Mouse (Mus musculus) lung, postnatal 10 days (tissue): ENCODE measurements around the gene Epb42.
"Not testable (repeated sequence)": the region's sequence is repeated elsewhere in the genome, so short reads cannot be mapped to it uniquely, and the experiment has no call there.

Source experiments
- DNase-seq: peaks from one replicate; pipeline ENCODE4 v3.0.0; 2021

The Epb42 gene

GRCm38 (mm10) chr2:121036733-121037341 is at the start of gene Epb42:
Gene Epb42, minus strand, starts transcription at chr2:121037072.
- no peak for DNase-seq

- DNase-seq, result peak; percentile 9
These were observed 48.8 kb upstream of the Epb42 start, which contains the start of gene Tgm5 for GRCm38 (mm10) chr2:121085480-121086185. Gene Tgm5, minus strand, starts transcription at chr2:121085841.

GRCm38 (mm10) chr2:121082626-121083025 is 45.8 kb upstream of the Epb42 start:
- no peak for DNase-seq

- DNase-seq, result no peak
These were observed 37.9 kb upstream of the Epb42 start for GRCm38 (mm10) chr2:121074747-121075146.

GRCm38 (mm10) chr2:121071871-121072270 is 35.0 kb upstream of the Epb42 start:
- peak; percentile 62 for DNase-seq

GRCm38 (mm10) chr2:121069506-121069905 is 32.6 kb upstream of the Epb42 start:
- no peak for DNase-seq

- DNase-seq, result no peak
These were observed 30.2 kb upstream of the Epb42 start for GRCm38 (mm10) chr2:121067116-121067515.

GRCm38 (mm10) chr2:121061315-121061714 is 24.4 kb upstream of the Epb42 start:
- no peak for DNase-seq

- no peak for DNase-seq
These were observed 21.1 kb upstream of the Epb42 start for GRCm38 (mm10) chr2:121057997-121058396.

- DNase-seq, result no peak
These were observed 19.0 kb upstream of the Epb42 start for GRCm38 (mm10) chr2:121055915-121056314.

GRCm38 (mm10) chr2:121054060-121054459 is 17.2 kb upstream of the Epb42 start:
- DNase-seq, result no peak

- no peak for DNase-seq
These were observed 15.3 kb upstream of the Epb42 start for GRCm38 (mm10) chr2:121052176-121052575.

GRCm38 (mm10) chr2:121045653-121046052 is 8.8 kb upstream of the Epb42 start:
- no peak for DNase-seq

GRCm38 (mm10) chr2:121041098-121041497 is 4.2 kb upstream of the Epb42 start:
- peak; percentile 54 for DNase-seq

GRCm38 (mm10) chr2:121039382-121039781 is 2.5 kb upstream of the Epb42 start:
- DNase-seq, result no peak

- not testable (repeated sequence) for DNase-seq
These were observed 2.0 kb upstream of the Epb42 start for GRCm38 (mm10) chr2:121038851-121039250.

GRCm38 (mm10) chr2:121022918-121023317 is 14.0 kb downstream of the Epb42 start:
- no peak for DNase-seq

GRCm38 (mm10) chr2:121017151-121017550 is 19.7 kb downstream of the Epb42 start:
- DNase-seq, result no peak

- DNase-seq, result no peak
These were observed 20.6 kb downstream of the Epb42 start for GRCm38 (mm10) chr2:121016226-121016625.

- DNase-seq, result no peak
These were observed 21.4 kb downstream of the Epb42 start for GRCm38 (mm10) chr2:121015507-121015906.

GRCm38 (mm10) chr2:121012676-121013075 is 24.2 kb downstream of the Epb42 start:
- DNase-seq, result no peak

- no peak for DNase-seq
These were observed 27.7 kb downstream of the Epb42 start for GRCm38 (mm10) chr2:121009071-121009677.

GRCm38 (mm10) chr2:121008664-121009007 is 28.2 kb downstream of the Epb42 start:
- DNase-seq, result peak; percentile 5
